Mouse (Mus musculus) heart, adult 11 months (tissue): ENCODE results near the gene Zfp775.

Experiments used
- DNase-seq: peaks from one replicate; pipeline ENCODE4 v3.0.0; 2022

The Zfp775 gene

DNA sequence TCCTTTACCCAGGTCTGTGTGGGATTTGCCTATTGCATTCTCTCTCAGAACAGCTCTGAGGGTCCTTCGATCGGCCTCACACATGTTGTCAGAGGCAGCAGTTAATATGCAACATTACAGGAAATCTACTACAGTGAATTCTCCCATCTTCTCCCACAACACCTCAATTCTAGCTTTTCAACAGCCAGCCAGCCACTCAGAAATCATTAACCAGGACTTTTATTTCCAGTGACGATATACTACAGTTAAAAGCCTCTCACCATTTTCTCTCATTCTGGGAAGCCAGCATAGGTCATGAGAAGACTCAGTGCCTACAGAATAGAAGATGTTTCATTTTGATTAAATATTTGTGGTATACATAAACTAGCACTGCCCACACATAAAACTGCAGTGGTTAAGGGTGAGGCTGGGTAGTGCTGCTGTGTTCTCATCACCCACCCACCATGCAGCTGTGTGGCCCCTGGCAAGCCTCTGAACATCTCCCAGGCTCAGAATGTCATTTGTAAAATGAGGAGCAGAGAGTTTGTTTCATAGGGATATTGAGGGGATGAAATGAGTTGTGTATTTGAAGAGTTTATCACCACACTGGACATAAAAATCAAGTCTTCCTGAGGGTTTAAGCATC, 10.5 kb upstream of the Zfp775 start:
- DNase-seq: no peak

DNA sequence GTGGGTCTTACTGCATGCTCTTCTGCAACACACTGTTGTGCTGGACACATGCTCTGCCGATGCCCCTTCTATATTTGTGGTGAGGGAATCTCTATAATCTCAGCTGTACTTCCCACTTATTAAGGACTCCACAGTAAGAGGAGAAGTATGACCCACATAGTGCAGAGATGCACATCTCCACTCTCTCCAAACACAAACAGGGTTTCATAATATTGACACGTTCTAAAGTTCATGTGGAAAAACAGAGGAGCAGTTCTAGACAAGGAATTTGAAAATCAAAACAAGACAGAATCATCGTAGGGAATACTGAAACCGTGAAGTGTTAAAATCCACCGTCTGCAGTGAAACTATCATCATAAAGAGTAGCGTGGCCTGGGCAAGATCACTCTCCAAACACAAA, 10.0 kb upstream of the Zfp775 start:
- no peak for DNase-seq

DNA sequence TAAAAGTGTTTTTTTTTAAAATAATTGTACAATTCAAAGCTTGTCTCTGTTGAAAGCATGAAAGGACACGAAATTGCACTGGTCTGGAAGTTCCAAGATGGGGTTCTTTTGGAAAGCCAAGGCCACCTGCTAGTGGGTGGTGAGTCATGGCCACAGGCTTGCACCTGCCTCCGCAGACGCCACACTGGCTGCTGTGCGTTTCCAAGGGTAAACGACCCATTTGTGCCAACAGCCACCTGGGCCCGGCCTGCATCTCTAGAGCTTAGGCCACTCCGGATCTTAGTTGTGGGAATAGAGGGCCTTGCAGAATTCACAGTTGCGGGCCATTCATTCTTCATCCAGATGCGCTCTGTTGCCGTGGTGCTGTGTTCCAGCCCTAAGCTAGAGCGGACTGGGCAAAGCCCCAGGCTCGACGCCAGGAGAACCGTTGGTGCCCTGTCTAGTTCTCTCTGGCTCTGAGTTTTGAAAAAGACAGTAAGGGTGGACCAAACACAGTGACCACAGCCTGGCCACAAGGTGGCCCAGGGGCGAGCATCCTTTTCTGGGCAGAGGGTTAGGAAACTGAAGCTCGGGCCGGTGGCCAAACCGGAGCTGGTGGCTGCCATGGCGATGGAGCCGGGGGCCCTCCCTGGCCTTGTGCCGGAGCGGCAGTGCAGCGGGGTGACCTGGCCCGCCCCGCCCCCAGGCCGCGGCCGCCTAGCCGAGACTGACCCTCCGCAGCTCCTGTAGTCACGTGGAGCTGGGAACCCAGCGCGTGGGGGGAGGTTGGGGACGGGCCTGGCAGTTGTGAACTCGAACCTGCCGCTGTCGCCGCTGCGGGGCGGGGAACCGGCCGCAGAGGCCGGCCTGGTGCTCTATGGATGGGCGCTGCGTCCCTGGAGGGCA, 8.5 kb upstream of the Zfp775 start, which contains the start of the genes Repin1 and Gm44965:
Gene Repin1 (plus strand): TSS at position 726 of the 885 bp plus-strand sequence.
Gene Gm44965 (plus strand): TSS at position 784 of the 885 bp plus-strand sequence.
- peak; percentile 100 for DNase-seq

DNA sequence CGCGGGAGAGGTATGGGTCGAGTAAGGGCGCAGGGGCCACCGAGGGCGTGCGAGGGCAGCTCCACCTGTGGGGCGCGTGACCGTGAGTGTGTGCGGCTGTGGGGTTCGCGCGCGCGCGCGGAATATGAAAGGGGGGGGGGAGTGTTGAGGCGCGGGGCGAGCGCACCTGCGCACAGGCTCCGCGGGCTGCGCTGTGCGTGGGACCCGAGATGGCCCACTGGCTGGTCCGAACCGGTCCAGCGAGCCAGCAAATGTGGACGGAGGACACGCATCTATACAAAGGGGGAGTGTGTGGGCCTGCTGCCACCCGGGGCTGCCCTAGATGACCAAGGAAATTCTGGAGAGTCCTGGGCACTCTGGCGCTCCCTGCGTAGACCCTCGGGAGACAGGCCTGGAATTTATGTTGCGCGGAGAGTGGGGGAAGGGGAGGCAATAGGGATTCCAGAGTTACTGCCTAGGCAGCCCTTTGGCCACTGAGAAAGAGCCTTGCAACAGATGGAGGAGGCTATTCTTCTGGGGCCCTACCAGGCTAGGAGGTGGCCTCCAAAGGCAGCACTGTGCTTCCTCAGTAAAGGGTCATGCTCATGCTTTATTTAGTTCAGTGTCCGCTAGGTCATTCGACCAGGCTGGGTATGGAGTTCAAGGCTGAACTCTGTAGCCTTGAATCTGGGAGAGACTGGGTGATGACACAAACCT, 7.7 kb upstream of the Zfp775 start:
- no peak for DNase-seq

DNA sequence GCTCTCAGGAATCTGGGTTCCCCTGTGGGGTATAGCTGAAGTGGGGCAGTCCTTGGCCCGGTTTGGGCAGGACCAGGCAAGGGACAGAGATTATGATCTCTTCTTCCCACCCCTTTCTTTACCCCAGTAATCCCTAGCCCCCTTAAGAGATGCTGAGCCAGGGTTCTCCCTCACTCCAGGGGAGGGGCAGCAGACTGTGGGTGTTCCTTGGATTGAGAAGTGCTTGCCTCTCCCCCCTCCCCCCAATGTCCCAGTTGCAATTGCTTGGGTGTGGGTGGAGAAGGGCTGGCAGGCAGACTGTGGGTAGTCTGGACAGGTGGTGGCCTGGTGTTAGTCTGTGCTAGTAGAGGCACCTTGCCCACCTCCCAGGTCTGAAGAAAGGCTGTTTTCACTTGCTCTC, 6.6 kb upstream of the Zfp775 start:
- peak; percentile 94 for DNase-seq

DNA sequence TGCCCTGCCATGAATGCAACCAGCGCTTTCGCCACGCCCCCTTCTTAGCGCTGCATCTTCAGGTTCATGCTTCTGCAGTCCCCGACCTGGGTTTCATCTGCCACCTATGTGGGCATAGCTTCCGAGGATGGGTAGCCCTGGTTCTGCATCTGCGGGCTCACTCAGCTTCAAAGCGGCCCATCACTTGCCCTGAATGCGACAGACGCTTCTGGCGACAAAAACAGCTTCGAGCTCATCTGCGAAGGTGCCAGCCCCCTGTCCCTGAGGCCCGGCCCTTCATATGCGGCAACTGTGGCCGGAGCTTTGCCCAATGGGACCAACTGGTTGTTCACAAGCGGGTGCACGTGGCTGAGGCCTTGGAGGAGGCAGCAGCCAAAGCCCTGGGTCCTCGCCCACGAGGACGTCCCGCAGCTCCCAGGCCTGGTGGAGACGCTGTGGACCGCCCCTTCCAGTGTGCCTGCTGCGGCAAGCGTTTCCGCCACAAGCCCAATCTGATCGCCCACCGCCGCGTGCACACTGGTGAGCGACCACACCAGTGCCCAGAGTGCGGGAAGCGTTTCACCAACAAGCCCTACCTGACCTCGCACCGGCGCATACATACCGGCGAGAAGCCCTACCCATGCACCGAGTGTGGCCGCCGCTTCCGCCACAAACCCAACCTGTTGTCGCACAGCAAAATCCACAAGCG, 5.2 kb upstream of the Zfp775 start:
- peak; percentile 91 for DNase-seq

DNA sequence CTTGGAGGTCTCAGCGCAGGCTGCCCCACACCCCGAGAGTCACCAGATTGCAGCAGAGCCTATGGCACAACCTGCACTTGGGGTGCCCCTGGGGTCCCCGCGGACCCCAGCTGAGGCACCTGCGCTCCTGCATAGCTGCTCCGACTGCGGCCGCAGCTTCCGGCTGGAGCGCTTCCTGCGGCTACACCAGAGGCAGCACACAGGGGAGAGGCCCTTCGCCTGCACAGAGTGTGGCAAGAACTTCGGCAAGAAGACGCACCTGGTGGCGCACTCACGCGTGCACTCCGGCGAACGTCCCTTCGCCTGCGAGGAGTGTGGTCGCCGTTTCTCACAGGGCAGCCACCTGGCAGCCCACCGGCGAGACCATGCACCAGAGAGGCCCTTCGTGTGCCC, 4.6 kb upstream of the Zfp775 start:
- no peak for DNase-seq

DNA sequence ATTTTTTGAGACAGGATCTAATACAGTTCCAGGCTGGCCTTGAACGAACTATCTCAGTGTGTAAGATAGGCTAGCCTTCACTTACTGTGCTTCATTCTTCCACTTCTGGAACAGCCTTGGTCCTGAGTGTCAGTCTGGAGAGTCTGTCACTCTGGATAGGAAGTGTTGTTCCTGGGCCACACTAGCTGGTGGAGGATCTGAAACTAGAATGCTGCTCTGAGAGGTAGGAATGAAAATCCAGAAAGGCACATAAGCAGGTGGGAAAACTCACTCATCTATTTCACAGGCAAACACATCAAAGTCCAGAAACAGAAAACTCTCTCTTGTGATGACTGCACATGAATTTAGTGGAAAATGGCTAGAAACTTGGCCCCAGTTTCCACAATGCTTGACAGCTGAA, 1.3 kb upstream of the Zfp775 start:
- DNase-seq: no peak

DNA sequence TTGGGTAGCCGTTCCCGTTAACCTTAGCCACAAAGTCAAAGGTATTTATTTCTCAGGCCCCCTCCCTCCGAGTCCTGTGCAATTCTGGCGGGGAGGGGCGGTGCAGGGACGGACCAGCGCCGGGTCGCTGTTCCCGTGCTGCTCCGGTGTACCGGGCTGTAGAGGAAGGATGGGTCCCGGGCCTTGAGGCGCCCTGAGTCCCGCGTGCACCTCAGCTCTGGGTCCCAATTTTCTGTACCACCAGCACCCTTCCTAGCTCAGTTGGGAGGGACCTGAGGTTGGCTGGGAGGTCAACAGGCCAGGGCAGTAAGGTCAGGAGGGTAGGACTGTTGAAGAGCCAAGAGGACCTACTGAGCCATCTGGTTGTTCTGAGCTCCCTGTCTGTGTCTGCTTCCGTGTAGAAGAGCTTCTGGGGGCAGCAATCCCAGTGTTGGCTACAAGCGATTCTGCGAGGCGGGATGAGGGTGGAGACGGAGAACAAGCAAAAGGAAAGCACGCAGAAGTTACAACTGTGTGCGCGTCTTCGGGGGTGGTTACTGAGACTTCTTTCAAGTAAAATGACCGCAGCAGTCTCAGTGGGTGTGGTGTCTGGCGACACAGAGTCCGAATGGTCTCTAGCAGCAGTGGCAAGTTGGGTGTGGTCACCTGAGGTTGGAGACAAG, 348 bp downstream of the Zfp775 start:
- DNase-seq: no peak

DNA sequence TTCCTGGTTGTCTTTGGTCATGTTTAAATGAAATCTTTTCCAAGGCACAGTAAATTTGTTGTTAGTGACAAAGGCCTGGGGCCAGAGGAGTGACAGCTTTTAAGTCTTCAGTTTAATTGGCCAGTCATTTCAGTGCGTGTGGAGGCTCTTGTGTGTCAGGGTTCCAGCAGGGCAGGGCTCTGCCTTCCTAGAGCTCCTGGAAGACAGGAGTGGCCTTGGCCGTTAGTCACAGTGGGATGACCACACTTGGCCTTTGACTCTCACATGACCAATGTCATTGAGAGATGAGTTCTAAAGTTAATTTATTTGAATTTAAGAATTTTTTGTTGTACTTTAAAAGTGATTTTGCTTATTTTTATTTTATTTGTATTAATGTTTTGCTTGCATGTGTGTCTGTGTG, 6.3 kb downstream of the Zfp775 start:
- DNase-seq: no peak

DNA sequence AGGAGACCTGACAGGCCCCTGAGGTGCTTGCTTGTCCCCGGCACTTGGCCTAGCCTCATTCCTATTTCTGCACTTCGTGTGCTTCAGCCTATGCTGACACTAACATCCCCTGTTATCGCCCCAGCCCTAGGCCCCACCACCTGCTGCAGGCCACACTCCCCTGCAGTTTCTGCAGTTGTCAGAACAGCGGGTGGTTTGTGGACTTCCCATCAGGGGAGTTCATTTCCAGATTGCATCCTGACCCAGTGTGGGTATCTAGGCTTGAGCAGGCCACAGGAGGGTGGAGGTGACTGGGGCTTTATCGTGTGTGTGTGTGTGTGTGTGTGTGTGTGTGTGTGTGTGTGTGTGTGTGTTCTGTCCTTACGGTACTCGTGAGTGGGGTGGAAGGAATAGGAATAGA, 7.6 kb downstream of the Zfp775 start:
- DNase-seq: no peak

DNA sequence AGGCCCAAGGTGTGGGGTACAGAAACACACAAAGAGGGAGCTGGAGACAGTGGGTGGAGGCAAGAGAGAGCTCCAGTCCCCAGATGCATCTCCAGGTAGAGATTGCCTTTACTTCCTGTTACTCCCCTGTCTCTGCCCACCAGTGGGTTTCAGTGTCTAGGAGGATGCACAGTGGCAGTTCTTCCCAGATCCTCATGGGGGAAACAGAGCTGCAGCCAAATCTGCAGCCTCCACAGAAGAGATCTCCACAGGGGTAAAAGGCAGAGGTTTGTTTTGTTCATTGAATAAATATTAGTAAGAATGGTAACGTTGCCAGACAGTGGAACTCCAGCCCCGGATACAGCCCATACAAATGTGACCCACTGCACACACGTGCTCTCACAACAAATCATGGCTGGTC, 8.8 kb downstream of the Zfp775 start:
- no peak for DNase-seq

DNA sequence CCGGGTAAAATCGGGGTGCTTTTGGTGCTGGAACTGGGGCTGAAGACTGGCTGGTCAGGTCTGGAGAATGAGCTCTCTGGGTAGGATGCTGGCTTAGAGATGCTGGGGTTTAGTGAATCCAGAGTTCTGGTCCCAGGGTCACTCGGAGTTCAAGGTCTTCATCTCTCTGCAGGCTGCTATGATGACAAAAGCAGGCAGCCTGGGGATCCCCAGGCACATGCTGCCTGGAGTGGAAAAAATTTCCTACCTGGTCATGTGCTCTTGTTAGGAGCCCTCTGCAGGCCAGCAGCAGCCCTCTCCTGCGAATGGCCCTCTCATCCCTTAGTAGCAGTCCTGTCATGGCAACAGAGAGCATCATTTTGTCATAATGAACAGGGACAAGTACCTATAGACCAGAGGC, 11.6 kb downstream of the Zfp775 start:
- DNase-seq: no peak

DNA sequence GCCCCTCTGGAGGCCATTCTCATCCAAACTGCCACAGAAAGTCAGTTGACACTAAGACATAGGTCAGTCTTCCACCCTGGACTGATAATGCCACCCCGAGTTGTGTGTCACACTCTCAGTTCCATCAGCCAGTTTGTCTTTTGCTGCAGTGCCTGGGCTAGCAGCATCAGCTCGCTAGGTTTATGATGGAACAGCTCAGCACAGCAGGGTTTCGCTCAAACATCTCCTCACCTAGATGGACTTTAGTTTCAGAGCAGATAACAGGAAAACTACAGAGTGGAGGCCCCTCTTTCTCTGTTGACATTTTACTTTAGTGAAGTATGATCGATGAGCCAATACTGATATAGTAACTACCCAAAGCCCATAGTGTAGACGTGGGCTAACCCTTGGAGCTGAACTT, 12.9 kb downstream of the Zfp775 start:
- DNase-seq: no peak

DNA sequence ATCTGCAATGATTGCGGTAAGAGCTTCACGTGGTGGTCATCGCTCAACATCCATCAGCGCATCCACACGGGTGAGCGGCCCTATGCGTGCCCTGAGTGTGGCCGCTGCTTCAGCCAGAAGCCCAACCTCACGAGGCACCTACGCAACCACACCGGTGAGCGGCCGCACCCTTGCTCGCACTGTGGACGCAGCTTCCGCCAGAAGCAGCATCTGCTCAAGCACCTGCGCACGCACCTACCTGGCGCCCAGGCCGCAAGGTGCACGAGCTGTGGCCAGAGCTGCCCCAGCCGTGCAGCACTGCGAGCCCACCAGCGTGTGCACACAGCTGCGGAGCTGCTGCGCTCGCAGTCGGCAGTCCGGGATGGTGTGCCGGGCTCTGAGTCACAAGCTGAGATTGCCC, 18.2 kb downstream of the Zfp775 start:
- DNase-seq: no peak

DNA sequence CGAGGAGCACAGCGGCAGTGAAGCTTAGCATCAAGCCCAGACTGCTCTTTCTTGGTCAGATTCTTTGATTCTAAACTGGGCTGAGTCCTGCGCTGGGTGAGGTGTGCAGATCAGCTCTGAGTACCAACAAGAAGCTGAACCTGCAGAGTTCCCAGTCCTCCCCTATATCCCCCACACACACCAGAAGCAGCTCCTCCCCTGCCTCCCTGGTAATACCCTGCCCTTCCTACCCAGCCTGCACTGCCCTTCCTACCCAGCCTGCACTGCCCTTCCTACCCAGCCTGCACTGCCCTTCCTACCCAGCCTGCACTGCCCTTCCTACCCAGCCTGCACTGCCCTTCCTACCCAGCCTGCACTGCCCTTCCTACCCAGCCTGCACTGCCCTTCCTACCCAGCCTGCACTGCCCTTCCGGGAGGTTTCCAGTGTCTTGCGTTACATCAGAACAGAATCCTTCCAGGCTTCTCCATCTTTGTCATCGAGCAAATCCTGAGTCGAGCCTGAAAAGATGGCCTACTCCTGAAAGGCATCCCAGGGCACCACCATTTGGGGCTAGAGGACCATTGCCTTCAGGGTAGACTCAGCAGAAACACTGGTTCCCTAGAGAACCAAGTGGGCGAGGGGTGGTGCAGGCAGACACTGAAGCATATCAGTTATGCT, 20.5 kb downstream of the Zfp775 start:
- peak; percentile 68 for DNase-seq

DNA sequence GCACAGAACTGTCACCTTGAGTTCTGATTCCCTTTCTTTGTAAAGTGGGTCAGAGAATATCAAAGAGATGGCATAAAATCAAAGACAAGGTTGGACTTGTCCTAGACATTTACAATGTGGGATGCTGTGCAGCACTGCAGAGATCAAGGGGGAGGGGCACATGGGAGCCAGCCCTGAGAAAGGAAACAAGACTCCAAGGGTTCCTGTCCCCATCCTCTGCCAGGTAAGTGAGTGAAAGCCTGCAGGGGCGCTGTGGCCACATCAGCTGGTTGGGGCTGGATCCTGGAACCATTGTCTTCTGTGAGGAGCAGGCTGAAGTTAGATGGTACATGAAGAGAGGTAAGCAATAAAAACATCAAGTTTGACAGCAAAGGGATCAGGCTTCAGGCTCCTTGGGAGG, 21.6 kb downstream of the Zfp775 start:
- no peak for DNase-seq

DNA sequence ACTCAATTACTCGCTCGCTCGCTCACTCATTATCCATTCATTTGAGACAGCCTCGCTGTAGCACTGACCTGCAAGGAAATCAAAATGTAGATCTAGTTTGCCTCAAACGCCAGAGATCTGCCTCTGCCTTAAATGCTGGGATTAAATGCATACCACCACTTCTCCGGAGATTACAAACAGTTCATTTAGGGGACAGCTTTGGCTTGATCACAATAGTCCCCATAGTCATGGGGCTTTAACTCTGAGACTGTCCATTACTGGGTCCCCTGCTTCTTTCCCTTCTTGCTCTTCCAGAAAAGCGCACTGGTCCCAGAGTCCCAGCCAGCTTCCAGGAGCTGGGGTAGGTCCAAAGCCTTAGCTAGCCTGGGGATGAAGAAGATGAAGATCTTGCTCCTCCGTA, 24.6 kb downstream of the Zfp775 start, which contains the start of gene AI854703:
Gene AI854703 (plus strand): TSS at position 301 of the 400 bp plus-strand sequence.
- DNase-seq: no peak

DNA sequence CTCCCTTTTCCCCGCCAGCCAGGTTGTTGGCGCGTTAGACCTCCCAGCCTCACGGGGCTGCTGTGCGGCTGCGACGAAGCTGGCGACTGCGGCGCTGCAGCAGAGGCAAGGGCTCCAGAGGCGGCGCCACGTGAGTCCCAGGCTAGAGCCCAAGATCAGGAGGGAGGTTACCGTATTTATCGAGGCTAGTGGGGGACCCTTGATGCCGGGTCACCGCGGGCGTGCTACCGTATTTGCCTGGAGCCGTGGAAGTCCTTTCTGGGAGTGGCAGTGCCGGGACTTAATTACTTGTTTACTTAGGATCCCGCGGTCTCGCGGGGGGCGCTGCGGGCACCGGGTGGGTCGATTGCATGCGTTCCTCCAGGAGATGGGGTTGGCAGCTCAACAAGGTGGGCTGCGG, 25.1 kb downstream of the Zfp775 start:
- DNase-seq: peak; percentile 97

DNA sequence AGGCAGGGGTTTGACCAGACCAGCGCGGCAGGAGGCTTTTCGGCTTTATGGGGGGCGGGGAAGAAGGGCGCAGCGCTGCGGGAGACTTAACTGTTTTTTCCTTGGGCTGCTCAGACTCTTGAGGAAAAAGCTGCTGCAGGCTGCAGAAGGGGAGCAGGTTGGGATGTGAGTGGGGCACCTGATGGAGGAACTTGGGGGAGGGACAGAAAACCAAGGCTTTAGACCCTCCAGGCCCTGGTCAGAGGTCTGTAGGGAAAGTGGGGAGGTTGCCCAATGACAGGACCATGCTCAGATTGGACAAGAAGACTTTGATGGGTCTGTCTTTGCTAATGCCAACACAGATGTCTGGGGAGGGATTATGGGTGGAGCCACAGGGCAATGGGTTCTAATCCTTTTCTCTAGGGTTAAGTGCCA, 25.7 kb downstream of the Zfp775 start:
- DNase-seq: peak; percentile 89

DNA sequence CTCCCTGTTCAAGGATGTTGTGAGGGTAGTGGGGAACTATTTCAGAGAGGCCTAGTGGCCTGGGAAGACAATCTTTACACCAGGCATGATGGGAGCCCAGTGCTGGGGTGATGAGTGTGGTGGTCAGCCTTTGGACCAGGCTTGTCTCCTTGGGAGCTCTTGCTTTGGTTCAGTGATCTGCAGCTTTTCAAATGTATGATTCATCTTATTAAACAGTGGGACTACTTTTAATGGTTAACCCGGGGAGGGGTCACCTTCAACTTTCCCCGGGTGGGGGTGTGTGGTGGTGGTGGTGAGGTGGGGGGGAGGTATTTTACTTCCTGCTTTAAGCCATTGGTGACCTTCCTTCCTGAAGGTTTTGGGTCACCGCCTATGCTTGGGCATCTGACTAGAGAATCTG, 26.5 kb downstream of the Zfp775 start:
- peak; percentile 86 for DNase-seq
